Mouse (Mus musculus): ENCODE measurements at regions not wholly inside any gene's neighbourhood (a gene's known extent, or its start where the extent isn't known, plus 50 kb on each side); places are given as distances from the start of the nearest gene placed in this dataset.

- no peak for DNase-seq
These were observed 226.6 kb upstream of the Pter start for GRCm38 (mm10) chr2:12697209-12697608.

- no peak for DNase-seq
These were observed 224.5 kb upstream of the Pter start for GRCm38 (mm10) chr2:12699331-12699730.

GRCm38 (mm10) chr2:12707514-12707913 lies 216.3 kb upstream of the Pter start:
- no peak for DNase-seq

- peak; percentile 6 for DNase-seq
These were observed 214.5 kb upstream of the Pter start for GRCm38 (mm10) chr2:12709156-12709923.

- DNase-seq, result no peak
These were observed 214.0 kb upstream of the Pter start for GRCm38 (mm10) chr2:12709924-12710240.

- DNase-seq, result no peak
These were observed 207.5 kb upstream of the Pter start for GRCm38 (mm10) chr2:12716124-12717012.

- DNase-seq, result no peak
These were observed 194.6 kb upstream of the Pter start for GRCm38 (mm10) chr2:12729251-12729650.

- no peak for DNase-seq
These were observed 186.7 kb upstream of the Pter start for GRCm38 (mm10) chr2:12737140-12737539.

- no peak for DNase-seq
These were observed 177.0 kb upstream of the Pter start for GRCm38 (mm10) chr2:12746856-12747255.

GRCm38 (mm10) chr2:12758816-12759215 lies 165.0 kb upstream of the Pter start:
- DNase-seq, result no peak

- DNase-seq, result no peak
These were observed 163.9 kb upstream of the Pter start for GRCm38 (mm10) chr2:12759931-12760330.

- no peak for DNase-seq
These were observed 162.4 kb upstream of the Pter start for GRCm38 (mm10) chr2:12761461-12761860.

- no peak for DNase-seq
These were observed 159.3 kb upstream of the Pter start for GRCm38 (mm10) chr2:12764510-12764909.

GRCm38 (mm10) chr2:12765336-12765735 lies 158.5 kb upstream of the Pter start:
- no peak for DNase-seq

GRCm38 (mm10) chr2:12776866-12777265 lies 147.0 kb upstream of the Pter start:
- no peak for DNase-seq

GRCm38 (mm10) chr2:12777696-12778095 lies 146.1 kb upstream of the Pter start:
- DNase-seq, result no peak

GRCm38 (mm10) chr2:12792596-12792995 lies 131.2 kb upstream of the Pter start:
- DNase-seq, result no peak

- no peak for DNase-seq
These were observed 126.1 kb upstream of the Pter start for GRCm38 (mm10) chr2:12797615-12798169.

- DNase-seq, result no peak
These were observed 124.5 kb upstream of the Pter start for GRCm38 (mm10) chr2:12799153-12799925.

GRCm38 (mm10) chr2:12802667-12803066 lies 121.2 kb upstream of the Pter start:
- no peak for DNase-seq

- no peak for DNase-seq
These were observed 118.7 kb upstream of the Pter start for GRCm38 (mm10) chr2:12805096-12805495.

- no peak for DNase-seq
These were observed 115.4 kb upstream of the Pter start for GRCm38 (mm10) chr2:12808466-12808865.

Measured in gastrocnemius, postnatal 25 days (tissue).